Mouse (Mus musculus): ENCODE measurements around the gene Gm11569.
"Not testable (repeated sequence)": the region's sequence is repeated elsewhere in the genome, so short reads cannot be mapped to it uniquely, and the experiment has no call there.

DNA sequence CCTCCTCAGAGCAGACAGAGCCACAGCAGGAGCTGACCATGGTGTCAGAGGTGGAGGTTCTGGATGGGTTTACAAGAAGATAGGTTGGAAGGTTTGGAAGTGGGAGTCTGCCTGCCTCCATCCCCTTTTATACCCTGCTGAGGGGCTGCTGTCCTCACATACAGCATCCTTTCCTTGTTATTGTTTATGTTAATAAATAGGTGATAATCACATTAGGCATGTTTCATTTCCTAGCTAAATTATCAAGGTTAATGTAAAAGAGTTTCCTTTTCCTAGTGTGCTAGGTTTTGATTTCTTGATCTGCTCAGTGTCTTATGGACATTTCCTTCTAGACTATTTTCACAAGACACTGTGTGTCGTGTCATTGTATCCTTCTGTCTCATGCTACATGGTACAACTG, 5.6 kb upstream of the Gm11569 start, which contains the start of gene Gm11554:
- not testable (repeated sequence) for TF ChIP-seq CTCF (IDR thresholded peaks at IDR 0.05; ENCODE audit: borderline replicate concordance, extremely low read depth, insufficient read depth, insufficient read length); POLR2A (IDR thresholded peaks at IDR 0.05; ENCODE audit: borderline replicate concordance, extremely low read depth, insufficient read depth, insufficient read length, poor library complexity, severe bottlenecking)

Data from brain, embryonic 14.5 days (tissue).